Mouse (Mus musculus) cerebellum, adult 2 months (tissue): Measurements from ENCODE around the gene Tspo2. TPM values are rescaled to one million over a fixed set of nuclear protein-coding genes. Genes with fewer than 3 reads are reported as not detected.

ENCODE experiments used
- DNase-seq, 2 experiments: peaks; one replicate each; pipeline ENCODE4 v3.0.0; 2021
- H3K27ac ChIP-seq: fragments of 200-500 bp; 2 replicates; pipeline ENCODE4 v1.5.1; 2012; ENCODE audit warnings: low read length, control low read depth, inconsistent platforms; ENCODE audit not compliant: insufficient read depth
- H3K27me3 ChIP-seq: fragments of 200-500 bp; 2 replicates; pipeline ENCODE4 v1.6.1; 2012; ENCODE audit warnings: inconsistent platforms, mild to moderate bottlenecking, low read length, moderate library complexity; ENCODE audit not compliant: control insufficient read depth, insufficient read depth
- H3K4me1 ChIP-seq: fragments of 200-500 bp; 2 replicates; pipeline ENCODE4 v1.6.1; 2011; ENCODE audit warnings: low read length; ENCODE audit not compliant: control insufficient read depth, insufficient read depth
- H3K4me3 ChIP-seq: fragments of 200-500 bp; replicated peaks from 2 replicates; pipeline ENCODE3; 2011; ENCODE audit warnings: mild to moderate bottlenecking, low read depth, low read length, control low read depth; ENCODE audit not compliant: insufficient read depth
- CTCF ChIP-seq: fragments of 200-500 bp; IDR thresholded peaks from 2 replicates; pipeline ENCODE4 v1.5.1; 2011; ENCODE audit warnings: low read depth, mild to moderate bottlenecking, control low read depth, low read length, moderate library complexity, borderline replicate concordance; ENCODE audit not compliant: insufficient read depth
- POLR2A ChIP-seq: fragments of 200-500 bp; IDR thresholded peaks from 2 replicates; pipeline ENCODE4 v1.6.1; 2011; ENCODE audit warnings: low read length, control low read depth, borderline replicate concordance; ENCODE audit not compliant: insufficient read depth
- WGBS: fragments of 180-500 bp; shearing (Covaris S2); methylation state at CpG from one replicate; pipeline ENCODE4 v1.1.7; 2018; 5-methylcytosine and 5-hydroxymethylcytosine counted together
- polyA plus RNA-seq: library from polyadenylated mRNA; depleted of rRNA; stranded (reverse); fragments of >200 nt; gene quantifications from 2 replicates; pipeline ENCODE4 v1.2.3, GENCODE M21; 2012

Tspo2 gene
- polyA plus RNA-seq, 1 experiment: 0.43 TPM

DNA sequence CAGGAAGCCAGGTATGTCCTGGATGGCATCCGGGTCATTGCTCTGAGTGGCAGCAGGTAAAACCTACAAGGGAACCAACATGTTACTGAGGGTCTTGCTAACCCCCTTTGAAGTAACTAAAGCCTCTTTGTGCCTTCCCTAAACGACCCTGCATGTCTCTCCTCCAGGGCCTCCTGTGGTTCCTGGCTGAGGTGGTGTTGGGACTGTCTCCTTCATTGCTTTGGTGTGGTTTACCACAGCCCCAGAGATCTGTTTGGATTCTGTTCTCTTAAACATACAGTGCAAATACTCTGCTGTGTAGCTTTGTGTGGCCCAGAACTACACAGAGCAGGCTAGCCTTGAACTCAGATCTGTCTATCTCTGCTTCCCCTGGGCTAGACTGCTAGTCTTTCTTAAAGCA is 31.8 kb downstream of the Tspo2 start:
- Histone ChIP-seq H3K27me3 (no peaks in the 10 kb centered on the region), H3K4me1 (peaks cover 11% of the 10 kb centered on the region), H3K4me3 (no peak overlapping the region), H3K27ac (no peak overlapping the region)
- TF ChIP-seq POLR2A (no peak), CTCF (no peak)
- 63% methylated on average over 2 of the region's 2 CpGs for WGBS
- DNase-seq: no peak

GRCm38 (mm10) chr17:48418781-48419180 is 32.5 kb downstream of the Tspo2 start:
- H3K27ac ChIP-seq: no peak overlapping the region
- DNase-seq: no peak

GRCm38 (mm10) chr17:48418174-48418573 is 33.1 kb downstream of the Tspo2 start:
- Histone ChIP-seq H3K4me1 (peaks cover 11% of the 10 kb centered on the region), H3K27ac (no peak overlapping the region), H3K27me3 (no peaks in the 10 kb centered on the region), H3K4me3 (no peak overlapping the region)
- DNase-seq: no peak
- TF ChIP-seq POLR2A: no peak
- WGBS: 94% methylated on average over 7 of the region's 7 CpGs

More at GRCm38 (mm10) chr17:48418781-48419180, 32.5 kb downstream of the Tspo2 start:
- WGBS: 73% methylated on average over 1 of the region's 1 CpGs
- TF ChIP-seq CTCF: no peak
- no peak for TF ChIP-seq POLR2A
- no peak overlapping the region for H3K4me3 ChIP-seq
- H3K27me3 ChIP-seq: no peaks in the 10 kb centered on the region
- H3K4me1 ChIP-seq: peaks cover 11% of the 10 kb centered on the region

DNA sequence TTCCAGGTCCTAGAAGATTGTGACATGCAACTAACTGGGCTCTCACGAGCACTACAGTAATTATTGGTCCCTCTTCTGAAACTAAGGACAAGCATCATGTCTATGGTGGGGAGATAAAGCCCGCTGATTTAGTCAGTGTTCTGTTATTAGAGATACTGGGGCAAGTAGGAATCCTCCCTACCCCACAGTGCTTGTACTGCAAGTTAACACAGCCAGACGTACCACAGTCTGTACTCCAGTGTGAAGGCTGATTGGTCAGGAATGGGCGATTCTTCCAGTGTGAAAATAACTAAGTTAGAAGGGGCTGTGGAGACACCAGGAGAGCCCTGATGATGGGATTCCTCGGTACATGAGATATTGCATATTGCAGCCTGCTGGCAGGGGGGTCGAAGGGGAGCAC is 33.8 kb downstream of the Tspo2 start:
- Histone ChIP-seq H3K4me3 (no peak overlapping the region), H3K4me1 (peaks cover 11% of the 10 kb centered on the region), H3K27ac (no peak overlapping the region), H3K27me3 (no peaks in the 10 kb centered on the region)
- TF ChIP-seq CTCF (no peak), POLR2A (no peak)
- WGBS: 96% methylated on average over 6 of the region's 6 CpGs
- no peak for DNase-seq

- peak; percentile 46 to 56 for DNase-seq
- 65% methylated on average over 14 of the region's 14 CpGs for WGBS
- H3K4me3 ChIP-seq: no peak overlapping the region
- no peaks in the 10 kb centered on the region for H3K27me3 ChIP-seq
- TF ChIP-seq CTCF (peak; percentile 55; the same call in 1 of the 2 replicates), POLR2A (no peak)
- no peak overlapping the region for H3K27ac ChIP-seq
- H3K4me1 ChIP-seq: peaks cover 14% of the 10 kb centered on the region
Observed at GRCm38 (mm10) chr17:48416425-48417195, 34.7 kb downstream of the Tspo2 start.

GRCm38 (mm10) chr17:48416011-48416410 is 35.3 kb downstream of the Tspo2 start:
- peak; percentile 62 to 81 for DNase-seq
- Histone ChIP-seq H3K27ac (no peak overlapping the region), H3K27me3 (no peaks in the 10 kb centered on the region), H3K4me1 (peaks cover 14% of the 10 kb centered on the region), H3K4me3 (no peak overlapping the region)
- 10% methylated on average over 7 of the region's 7 CpGs for WGBS
- TF ChIP-seq CTCF (no peak), POLR2A (no peak)

- Histone ChIP-seq H3K27ac (peak overlapping the region; percentile 47; the same call in 1 of the 2 replicates), H3K27me3 (no peaks in the 10 kb centered on the region), H3K4me3 (peak overlapping the region; percentile 25), H3K4me1 (peaks cover 12% of the 10 kb centered on the region; the same call in 1 of the 2 replicates)
- WGBS: 29% methylated on average over 8 of the region's 8 CpGs
- no peak for DNase-seq
- no peak for TF ChIP-seq POLR2A
- no peak for TF ChIP-seq CTCF
Observed at GRCm38 (mm10) chr17:48411241-48411640, 40.1 kb downstream of the Tspo2 start.

DNA sequence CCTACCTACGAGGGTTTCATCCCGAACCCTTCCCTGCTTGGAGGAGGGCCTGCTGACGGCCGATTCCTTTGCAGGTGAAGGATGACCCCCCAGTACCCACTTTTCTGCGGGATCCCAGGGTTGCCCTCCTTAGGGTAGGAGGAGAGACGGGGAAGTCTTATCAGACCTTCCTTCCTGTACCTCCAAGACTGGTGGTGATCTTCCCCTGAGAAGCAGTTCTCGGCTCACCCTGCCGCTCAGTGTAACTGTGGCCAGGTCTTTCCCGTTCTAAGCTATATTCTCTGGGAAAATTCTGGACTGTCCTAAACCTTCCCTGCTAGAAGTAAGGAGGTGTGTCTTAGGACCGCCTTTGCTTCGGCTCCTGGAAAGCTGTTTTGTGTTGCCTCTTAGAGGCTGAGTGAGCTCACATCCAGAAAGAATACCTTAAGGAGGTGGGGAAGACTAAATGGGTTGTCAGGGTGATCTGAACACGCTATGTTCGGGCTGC is 41.0 kb downstream of the Tspo2 start:
- WGBS: under 1% methylated on average over 13 of the region's 13 CpGs
- TF ChIP-seq POLR2A: no peak
- TF ChIP-seq CTCF: no peak
- peak overlapping the region; percentile 93 for H3K4me3 ChIP-seq
- H3K27me3 ChIP-seq: no peaks in the 10 kb centered on the region
- peaks cover 10% of the 10 kb centered on the region; the same call in 1 of the 2 replicates for H3K4me1 ChIP-seq
- DNase-seq: no peak
- H3K27ac ChIP-seq: peak overlapping the region; percentile 85
